Mouse (Mus musculus): Measurements from ENCODE around the gene Rep15. TPM values are rescaled to one million over a fixed set of nuclear protein-coding genes. Genes with fewer than 3 reads are reported as not detected.

Gene Rep15
- 0.30 and 0.42 TPM in 2 replicates for polyA plus RNA-seq (2015; fragmentation: Nextera tagmentation; extraction: Ambion mirVana)

- peak; percentile 39 for DNase-seq (ENCODE audit: low spot score)
Observed at GRCm38 (mm10) chr6:147032303-147032925, at the start of gene Rep15. TSS of gene Rep15 (plus strand) at chr6:147032584.

DNA sequence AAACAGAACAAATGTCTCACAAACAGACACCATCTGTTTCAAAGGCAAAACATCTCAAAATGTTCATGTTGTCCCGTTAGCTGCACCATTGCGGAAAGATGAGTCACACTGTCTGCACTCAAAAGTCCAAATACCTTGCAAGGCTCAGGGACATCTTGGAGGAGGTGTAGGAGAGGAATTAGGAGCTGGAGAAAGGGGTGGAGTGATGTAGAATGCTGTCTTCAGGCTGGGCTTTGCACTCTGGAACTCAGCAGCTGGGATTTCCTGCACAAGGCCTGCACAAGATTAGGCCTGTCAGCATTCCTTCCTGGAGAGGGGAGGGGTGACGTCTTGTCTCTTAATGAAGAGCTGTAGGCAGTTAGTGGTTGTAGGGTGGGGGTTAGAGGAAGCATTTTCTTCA is 47.8 kb upstream of the Rep15 start:
- DNase-seq (ENCODE audit: low spot score) = no peak

DNA sequence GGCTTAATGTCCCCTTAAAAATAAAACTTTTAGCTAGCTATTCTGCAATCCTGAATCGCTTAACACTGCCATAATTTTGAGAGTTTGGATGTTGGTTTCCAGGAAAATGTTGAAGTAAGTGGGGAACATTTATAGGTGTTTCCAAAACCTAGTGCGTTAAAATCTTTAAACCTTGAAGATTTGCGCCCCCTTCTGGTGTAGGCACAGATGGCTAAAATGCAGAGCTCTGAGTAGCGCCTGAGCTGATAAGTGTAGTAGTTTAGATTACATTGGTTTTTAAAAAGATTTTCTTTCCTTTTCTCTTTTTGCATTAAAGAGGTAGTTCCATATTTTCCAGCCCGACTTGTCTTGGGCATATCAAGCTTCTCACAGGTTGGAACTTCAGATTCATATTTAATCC is 38.1 kb upstream of the Rep15 start:
- DNase-seq (ENCODE audit: low spot score) = peak; percentile 56

DNA sequence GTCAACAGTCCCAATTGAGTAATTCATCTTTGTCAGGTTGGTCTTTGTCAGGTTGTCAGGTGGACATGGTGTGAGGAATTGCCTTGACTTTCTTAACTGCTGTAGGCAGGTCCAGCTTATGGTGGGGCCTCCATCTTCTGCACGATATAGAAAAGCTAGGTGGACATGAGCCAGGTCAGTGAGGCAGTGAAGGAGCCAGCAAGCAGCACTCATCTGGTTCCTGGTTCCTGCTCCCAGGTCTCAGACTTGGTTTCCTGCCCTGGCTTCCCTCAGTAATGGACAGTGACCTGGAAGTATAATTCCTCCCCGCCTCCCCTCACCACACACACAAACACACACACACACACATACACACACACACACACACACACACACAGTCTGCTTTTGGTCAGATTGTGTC is 37.0 kb upstream of the Rep15 start:
- DNase-seq (ENCODE audit: low spot score) = no peak

GRCm38 (mm10) chr6:146995878-146996277 is 36.5 kb upstream of the Rep15 start:
- DNase-seq (ENCODE audit: low spot score) = no peak

DNA sequence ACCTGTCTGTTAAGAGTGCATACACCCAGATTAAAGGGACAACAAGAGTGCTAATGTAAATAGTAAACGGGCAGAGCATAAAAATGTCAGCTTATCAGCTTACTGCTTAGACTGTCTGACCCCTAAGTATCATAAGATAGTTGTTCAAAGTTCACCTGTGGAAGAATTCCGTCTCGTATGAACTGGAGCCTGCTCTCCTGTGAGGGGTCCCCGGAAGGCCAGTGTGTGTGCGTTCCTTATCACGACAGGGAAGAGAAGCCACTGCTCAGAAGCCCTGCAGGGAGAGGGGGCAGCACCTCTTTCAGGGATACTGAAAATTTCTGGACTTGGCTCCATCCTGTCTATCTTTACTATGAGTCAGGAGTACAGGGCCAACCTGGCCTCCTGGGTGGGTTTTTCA is 35.4 kb upstream of the Rep15 start:
- no peak for DNase-seq (ENCODE audit: low spot score)

DNA sequence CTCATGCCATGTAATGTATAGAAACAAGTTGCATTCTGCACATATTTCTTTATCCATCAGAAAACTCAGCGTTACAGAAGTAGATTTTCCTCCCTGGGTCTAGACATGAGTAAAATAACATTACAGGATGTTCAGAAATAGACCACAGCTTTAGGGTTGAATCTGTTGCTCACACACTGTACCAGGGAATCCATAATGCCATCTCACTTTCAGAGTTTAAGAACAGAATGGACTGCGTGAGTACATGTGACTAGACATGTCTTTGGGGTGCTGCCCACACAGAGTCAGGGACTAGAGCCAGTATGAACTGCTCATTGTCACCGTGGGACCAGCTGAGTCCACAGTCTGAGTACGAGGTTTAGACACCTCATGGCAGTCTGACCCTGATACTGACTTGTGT is 33.7 kb upstream of the Rep15 start:
- DNase-seq (ENCODE audit: low spot score) = no peak

GRCm38 (mm10) chr6:146999302-146999701 is 33.1 kb upstream of the Rep15 start:
- no peak for DNase-seq (ENCODE audit: low spot score)

DNA sequence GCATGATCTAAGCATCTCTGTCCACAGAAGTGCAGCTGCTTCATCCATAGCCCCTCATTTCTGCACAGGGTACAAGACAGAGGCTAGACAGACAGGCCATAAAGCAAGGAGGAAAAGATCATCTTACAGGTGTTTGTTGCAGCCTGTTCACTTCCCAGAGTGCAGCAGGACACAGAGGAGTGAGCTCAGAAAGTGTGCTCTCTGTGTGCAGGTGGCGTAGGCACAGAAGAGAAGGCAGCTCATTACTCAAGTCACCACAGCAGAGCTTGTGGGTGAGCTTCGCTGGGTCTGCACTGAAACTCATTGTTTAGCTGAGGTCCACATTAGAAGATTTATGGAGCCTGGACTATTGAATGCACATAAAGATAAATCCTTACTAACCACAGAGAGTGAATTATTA is 32.6 kb upstream of the Rep15 start:
- no peak for DNase-seq (ENCODE audit: low spot score)

DNA sequence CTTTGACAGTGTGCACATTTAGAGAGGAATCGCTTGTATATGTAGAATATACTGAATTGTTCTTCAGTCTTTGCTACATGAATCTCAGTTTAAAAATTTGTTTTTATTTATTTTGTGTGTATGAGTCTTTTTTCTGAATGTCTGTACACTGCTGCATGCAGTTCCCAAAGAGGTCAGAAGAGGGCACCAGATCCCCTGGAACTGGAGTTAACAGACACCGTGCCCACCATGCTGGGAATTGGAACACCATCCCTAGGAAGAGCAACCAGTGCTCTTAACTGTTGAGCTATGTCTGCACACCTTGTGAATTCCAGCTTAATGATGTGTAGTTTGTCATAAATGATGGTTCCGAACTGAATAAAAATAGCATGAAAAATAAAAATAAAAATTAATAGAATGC is 24.2 kb upstream of the Rep15 start:
- peak; percentile 52 for DNase-seq (ENCODE audit: low spot score)

GRCm38 (mm10) chr6:147010358-147010757 is 22.0 kb upstream of the Rep15 start:
- DNase-seq (ENCODE audit: low spot score) = no peak

DNA sequence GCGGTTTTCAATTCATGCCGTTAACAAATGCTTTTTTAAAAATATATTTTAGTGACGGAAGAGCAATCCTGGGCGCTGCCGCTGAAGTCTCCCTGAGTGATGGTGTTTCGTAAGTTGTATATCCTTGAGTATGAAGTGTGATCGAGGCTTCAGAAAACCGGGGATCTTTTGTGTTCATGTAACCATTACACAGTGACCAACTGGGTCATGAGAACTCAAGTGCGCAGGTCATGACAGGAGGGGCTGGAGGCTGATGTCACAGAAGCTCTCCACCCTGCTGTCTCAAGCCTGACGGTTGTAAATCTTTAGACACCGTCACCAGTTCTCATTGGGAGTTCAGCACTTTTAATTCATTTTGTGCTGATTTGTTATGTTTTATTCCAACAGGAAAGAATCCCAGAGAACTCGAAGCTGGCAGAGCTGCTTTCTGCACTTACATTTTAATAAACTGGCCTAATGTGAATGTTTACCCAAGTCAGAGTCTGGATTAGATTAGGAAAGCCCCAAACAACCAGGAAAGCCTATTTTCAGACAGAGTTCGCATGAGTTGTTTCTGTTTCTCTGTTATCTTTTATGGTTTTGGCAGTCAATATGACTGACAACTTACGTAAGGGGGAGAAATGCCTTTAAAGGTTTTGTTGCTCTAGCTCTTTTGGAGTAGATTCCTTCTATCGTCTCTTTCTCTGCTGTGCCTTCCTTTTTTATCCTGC is 21.4 kb upstream of the Rep15 start:
- no peak for DNase-seq (ENCODE audit: low spot score)

DNA sequence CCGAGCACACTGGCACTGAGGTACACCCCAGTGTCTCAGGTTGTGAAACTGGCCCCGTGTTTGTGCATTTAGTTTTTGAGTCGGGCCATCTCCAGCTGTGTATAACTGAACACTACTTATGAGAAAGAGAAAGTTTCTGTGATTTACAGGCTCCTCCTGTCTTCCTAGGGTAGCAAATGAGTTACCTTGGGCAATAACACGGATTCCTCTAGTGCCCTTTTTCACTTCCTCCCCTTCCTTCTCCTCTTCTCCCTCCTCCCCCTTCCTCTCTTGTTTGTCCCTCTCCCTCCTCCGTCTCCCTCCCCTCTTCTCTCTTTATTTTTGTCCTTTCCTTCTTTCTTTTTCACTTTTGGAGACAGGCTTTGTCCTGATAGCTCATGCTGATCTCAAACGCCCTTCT is 20.8 kb upstream of the Rep15 start:
- no peak for DNase-seq (ENCODE audit: low spot score)

GRCm38 (mm10) chr6:147011977-147012376 is 20.4 kb upstream of the Rep15 start:
- DNase-seq (ENCODE audit: low spot score) = no peak

GRCm38 (mm10) chr6:147013546-147013945 is 18.8 kb upstream of the Rep15 start:
- DNase-seq (ENCODE audit: low spot score) = no peak

DNA sequence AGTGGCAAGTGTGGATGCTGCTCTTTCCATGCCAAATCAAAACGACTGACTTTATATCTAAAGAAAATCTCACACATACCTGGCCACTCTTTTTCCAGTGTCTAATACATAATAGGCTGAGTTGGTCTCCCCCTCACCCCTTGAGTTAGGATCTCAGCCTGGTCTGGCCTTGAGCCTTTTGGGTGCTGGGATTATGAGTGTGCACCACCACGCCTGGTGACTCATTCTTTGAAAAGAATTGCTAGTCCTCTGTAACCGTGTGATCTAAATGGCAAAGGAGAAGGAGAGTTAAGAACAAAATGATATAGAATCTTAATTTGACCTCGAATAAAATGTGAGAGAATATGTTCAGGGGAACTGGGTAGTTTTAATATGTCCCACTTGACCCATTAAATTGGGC is 14.5 kb upstream of the Rep15 start:
- DNase-seq (ENCODE audit: low spot score) = no peak

DNA sequence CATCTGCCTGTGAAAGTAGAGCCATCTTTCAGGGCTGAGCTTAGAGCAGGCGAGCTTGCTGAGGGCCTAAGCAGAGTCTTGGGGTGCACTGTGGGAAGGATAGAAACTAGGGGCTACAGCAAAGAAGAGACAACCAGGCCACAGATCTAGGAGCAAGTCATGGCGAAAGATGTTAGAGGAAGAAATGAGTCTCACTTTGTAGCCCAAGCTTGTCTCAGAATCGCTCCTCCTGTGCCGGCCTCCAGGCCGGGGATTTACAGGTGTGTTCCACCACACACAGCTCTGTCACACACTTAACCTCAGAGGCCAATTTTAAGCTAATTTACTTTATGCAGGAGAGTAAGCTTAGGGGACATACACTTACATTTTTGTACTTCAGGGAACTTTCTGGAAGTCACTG is 14.0 kb upstream of the Rep15 start:
- DNase-seq (ENCODE audit: low spot score) = no peak

GRCm38 (mm10) chr6:147021181-147021580 is 11.2 kb upstream of the Rep15 start:
- no peak for DNase-seq (ENCODE audit: low spot score)

- DNase-seq (ENCODE audit: low spot score) = no peak
Observed at GRCm38 (mm10) chr6:147022375-147023132, 9.8 kb upstream of the Rep15 start.

GRCm38 (mm10) chr6:147023133-147023395 is 9.3 kb upstream of the Rep15 start:
- no peak for DNase-seq (ENCODE audit: low spot score)

DNA sequence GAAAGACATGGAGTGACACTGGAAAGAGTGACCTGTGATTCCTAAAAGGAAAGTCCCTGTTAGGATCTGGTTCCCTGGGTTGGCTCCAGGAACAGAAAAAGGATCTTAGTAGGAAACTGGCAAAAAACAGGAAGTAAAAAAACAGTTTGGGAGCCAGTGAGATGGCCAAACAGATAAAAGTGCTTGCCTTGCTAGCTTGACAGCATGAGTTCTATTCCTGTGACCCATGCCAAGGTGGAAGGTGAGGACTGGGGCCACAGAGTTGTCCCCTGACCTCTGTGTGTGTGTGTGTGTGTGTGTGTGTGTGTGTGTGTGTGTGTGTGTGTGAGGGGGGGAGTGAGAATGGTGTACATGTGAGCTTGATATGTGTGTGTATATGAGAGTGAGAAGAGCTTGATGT is 8.8 kb upstream of the Rep15 start:
- DNase-seq (ENCODE audit: low spot score) = no peak

DNA sequence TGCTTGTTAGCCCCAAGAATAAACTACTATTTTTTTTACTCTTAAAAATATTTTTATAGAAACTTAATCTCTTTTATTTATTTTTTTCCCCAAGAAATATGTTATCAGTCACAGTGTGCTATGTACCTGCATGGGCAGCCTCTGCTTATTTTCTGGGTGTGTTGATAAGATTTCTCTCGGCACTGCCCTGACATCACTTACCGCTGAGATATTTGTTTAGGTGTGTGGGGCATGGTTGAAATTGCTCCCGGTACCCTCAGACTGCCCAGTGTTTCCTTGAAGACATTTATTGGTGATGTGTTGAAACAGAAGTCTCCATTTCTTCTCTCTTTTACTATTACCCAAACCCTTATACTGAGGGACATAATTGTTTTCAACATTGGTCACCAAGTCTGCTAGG is 7.6 kb upstream of the Rep15 start:
- DNase-seq (ENCODE audit: low spot score) = no peak

GRCm38 (mm10) chr6:147028396-147028795 is 4.0 kb upstream of the Rep15 start:
- DNase-seq (ENCODE audit: low spot score) = no peak
